Mouse (Mus musculus): ENCODE measurements around the gene Cyp2c67.
"Not testable (repeated sequence)": the region's sequence is repeated elsewhere in the genome, so short reads cannot be mapped to it uniquely, and the experiment has no call there.

Cyp2c67 gene

GRCm38 (mm10) chr19:39648938-39649337 lies at the start of gene Cyp2c67:
Gene Cyp2c67, minus strand, starts transcription at chr19:39649051.
- DNase-seq (ENCODE audit: low read depth in 2 of 2, low spot score in 2 of 2), result no peak

GRCm38 (mm10) chr19:39665650-39666049 lies 16.8 kb upstream of the Cyp2c67 start:
- DNase-seq (ENCODE audit: low read depth in 2 of 2, low spot score in 2 of 2), result not testable (repeated sequence)

DNA sequence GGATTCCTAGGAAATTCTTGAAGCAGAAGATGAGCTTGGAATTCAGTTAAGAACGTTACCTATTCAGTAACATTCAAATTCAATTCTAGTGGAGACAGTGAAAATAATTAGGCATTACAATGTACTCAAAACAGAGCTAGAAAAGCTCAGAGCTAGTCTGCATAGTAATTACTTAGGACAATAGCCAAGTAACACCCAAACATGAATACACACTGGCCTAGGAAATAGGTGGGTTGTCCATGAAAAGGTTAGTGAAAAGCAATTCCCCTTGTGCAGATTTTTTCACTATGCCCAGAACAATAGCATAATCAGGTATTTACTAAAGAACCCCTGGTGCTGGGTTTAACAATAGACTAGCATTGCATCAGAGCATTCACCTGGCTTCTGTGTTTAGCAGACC lies 3.5 kb upstream of the Cyp2c67 start:
- DNase-seq (ENCODE audit: low read depth in 2 of 2, low spot score in 2 of 2), result no peak

DNA sequence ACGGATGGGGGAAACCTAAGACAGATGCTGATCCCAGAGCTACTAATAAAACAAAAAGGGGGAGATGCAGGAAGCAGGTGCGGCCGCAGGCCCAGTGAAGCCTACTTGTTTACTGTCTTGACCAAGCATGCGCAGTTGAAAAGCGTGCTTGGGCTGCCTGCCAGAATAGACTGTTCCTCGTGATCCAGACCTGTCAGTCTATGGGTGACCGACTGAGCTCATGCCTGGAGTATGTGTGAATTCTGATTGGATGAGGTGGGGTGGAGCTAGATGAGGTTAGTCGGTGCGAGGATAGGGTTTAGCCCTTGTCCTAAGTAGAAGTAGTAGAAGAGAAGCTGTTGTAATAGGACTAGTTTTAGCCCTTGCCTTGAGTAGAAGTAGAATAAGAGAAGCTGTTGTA lies 1.3 kb downstream of the Cyp2c67 start:
- DNase-seq (ENCODE audit: low read depth in 2 of 2, low spot score in 2 of 2), result no peak

DNA sequence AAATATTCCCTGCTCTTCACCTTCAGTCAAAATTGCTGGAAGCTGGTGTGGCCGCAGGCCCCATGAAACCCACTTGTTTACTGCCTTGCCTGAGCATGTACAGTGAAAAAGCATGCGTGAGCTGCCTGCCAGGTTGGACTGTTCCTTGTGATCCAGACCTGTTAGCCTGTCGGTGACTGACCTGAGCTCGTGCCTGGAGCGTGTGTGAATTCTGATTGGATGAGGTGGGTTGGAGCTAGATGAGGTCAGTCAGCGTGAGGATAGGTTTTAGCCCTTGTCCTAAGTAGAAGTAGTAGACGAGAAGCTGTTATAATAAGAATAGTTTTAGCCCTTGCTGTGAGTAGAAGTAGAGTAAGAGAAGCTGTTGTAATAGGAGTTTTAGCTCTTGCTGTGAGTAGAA lies 4.3 kb downstream of the Cyp2c67 start:
- not testable (repeated sequence) for DNase-seq (ENCODE audit: low read depth in 2 of 2, low spot score in 2 of 2)
